Mouse (Mus musculus) heart, adult 8-10 months (tissue): ENCODE measurements around the gene Synj2. TPM values are rescaled to one million over a fixed set of nuclear protein-coding genes. Genes with fewer than 3 reads are reported as not detected.

ENCODE experiments used
- DNase-seq: peaks from one replicate; pipeline ENCODE4 v3.0.0; 2022; ENCODE audit warnings: low spot score
- total RNA-seq, 4 experiments: library from RNA; stranded (reverse); gene quantifications; 2 replicates each; pipeline ENCODE4 v1.2.4; 2022

The Synj2 gene
- total RNA-seq, 4 experiments from 2014 or later, result 59.2 to 67.8 (median 64.1) TPM

DNA sequence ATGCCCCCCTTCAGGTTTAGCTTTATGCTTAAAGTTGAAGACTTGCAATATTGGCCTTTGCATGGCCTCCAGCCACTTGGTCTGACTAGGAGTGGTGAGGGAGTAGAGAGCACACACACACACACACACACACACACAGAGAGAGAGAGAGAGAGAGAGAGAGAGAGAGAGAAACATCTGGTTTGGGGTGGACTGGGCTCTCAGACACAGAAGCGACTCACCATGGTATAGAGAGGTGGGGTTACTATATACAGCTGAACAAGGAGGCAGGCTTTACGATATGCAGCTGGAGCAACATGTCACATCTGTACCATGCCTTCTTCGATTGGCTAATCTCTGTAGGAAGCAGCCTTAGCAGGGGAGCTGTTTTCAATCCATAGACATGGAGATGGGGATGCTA, 5.4 kb upstream of the Synj2 start:
- DNase-seq, result no peak

DNA sequence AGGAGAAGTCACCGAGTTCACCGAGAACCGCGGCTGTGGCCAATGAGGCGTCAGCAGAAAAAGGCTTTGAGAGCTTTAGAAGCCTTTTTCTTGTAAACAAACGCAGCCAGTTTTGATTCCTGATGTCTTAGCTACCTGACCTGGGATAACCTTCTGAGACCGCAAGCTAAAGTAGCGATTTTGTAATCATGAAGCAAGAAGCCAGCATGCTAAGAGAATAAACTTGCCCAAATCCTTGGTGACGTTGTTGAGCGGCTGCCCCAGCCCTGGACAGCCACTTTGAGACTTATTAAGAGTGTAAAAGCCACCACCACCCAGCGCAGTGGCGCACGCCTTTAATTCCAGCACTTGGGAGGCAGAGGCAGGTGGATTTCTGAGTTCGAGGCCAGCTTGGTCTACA, 4.8 kb upstream of the Synj2 start:
- DNase-seq, result no peak

DNA sequence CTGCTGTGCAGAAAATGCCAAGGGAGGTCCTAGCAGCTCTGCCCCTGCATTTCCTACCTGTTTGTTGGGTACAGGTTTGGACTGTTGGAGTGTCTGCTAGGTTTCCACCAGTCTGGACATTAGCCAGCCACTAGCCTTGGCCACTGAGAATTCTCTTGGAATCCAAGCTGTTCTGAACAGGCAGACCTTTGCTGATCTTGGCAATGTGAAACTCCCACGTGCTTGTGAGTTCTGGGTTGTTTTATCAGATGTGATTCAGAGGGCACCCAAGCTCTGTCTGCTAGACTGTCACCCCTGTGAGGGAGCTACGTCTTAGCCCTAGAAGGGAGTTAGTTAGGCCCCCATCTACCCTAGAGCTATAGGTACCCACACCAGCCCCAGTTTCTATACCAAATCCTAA, 3.6 kb upstream of the Synj2 start:
- DNase-seq, result no peak

DNA sequence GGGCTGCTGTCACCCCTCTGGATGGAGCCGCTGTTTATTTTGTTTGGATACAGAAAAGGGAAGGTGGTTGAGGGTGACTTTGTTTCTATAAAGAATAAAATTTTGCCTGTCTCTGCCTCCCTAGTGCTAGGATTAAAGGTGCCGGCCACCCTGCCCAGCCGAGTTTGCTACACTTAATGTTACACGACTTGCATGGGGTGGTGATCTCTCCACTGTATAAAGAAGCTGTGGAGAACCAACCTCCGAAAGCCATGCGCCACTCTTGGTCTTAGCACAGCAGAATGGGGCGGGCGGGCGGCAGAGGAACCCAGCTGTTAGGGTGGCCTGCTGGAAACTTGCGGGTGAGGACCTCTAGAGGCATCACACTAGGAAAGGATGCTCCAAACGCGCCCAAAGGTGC, 1.2 kb upstream of the Synj2 start:
- no peak for DNase-seq

GRCm38 (mm10) chr17:5940792-5941191, 288 bp upstream of the Synj2 start:
- DNase-seq, result peak; percentile 58

DNA sequence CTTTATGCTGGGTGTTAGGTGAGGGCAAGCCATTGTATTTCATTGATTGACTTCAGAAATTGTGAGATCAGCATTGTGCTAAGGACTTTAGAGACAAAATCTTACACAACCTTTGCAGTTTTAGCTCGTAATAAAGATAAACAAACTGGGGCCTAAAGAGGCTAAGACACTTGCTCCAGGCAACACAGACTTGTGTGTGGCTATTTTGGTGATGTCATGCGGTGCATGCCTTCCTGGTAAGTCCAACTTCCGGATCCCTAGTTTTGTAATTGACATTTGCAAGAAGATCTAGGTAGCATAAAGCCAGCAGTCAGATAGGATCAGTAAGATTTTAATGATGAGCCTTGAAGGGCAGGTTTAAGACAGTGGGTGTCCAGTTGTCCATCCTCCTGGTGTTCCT, 1.1 kb downstream of the Synj2 start:
- DNase-seq, result no peak

DNA sequence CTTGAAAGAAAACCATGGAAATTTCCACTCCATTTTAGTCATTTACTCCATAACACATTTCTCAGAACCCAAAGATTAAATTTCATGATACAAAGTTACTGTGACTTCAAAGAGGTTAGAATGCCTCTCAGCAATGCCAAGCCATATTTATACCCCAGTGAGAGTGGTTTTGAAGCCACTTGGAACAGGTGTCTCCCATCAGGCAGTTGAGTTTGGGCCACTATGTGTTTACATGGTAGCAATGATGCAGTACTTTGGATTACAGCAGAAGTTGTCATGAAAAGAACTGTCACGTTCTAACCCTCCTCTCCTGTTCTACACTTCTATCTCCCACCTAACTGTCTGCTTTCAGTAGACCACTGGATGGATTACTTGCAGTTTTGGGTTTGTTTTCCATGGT, 2.0 kb downstream of the Synj2 start:
- no peak for DNase-seq

GRCm38 (mm10) chr17:5947039-5947438, 6.0 kb downstream of the Synj2 start:
- no peak for DNase-seq

DNA sequence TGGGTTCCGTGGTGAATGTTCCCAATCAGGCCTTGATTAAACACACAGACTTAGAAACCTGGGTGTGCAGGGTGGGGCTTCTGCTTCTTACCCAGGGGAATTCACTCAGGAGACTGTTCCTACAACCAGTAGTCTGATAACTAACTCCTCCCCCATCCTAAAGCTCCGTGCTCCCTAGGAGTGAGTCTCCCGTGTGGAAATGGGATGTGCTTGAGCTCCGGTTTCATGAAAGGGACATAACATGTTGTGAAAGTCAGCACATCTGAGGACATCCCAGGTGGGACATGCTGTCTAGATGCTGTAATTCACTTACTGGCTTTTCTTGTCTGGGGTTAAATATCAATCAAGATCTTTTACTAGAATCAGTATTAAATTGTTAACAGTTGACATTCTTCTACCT, 11.4 kb downstream of the Synj2 start:
- DNase-seq, result no peak

GRCm38 (mm10) chr17:5956350-5957000, 15.4 kb downstream of the Synj2 start:
- no peak for DNase-seq

- DNase-seq, result no peak
Observed at GRCm38 (mm10) chr17:5957097-5957496, 16.0 kb downstream of the Synj2 start.

- DNase-seq, result no peak
Observed at GRCm38 (mm10) chr17:5958229-5958628, 17.1 kb downstream of the Synj2 start.

- no peak for DNase-seq
Observed at GRCm38 (mm10) chr17:5958636-5959035, 17.6 kb downstream of the Synj2 start.

DNA sequence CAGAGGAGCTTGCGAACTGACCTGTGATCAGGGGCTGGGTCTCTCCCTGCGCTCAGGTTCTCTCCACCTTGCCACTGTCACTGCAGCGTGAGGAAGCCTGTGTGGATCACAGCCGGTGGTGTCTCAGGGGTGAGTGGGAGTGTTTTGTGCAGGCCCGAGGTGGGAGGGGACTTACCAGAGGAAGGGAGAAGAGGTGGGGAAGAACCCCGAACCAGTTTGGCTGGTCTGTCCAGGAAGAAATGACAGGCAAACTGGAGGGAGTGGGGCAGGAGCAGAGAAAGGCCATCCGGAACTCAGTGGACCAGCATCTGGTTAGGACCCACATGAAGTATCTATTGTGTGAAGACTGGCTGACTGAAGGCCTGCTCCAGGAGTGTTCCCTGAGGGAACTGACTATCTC, 18.0 kb downstream of the Synj2 start:
- no peak for DNase-seq

GRCm38 (mm10) chr17:5959802-5960201, 18.7 kb downstream of the Synj2 start:
- DNase-seq, result no peak

- DNase-seq, result no peak
Observed at GRCm38 (mm10) chr17:5963766-5964165, 22.7 kb downstream of the Synj2 start.

DNA sequence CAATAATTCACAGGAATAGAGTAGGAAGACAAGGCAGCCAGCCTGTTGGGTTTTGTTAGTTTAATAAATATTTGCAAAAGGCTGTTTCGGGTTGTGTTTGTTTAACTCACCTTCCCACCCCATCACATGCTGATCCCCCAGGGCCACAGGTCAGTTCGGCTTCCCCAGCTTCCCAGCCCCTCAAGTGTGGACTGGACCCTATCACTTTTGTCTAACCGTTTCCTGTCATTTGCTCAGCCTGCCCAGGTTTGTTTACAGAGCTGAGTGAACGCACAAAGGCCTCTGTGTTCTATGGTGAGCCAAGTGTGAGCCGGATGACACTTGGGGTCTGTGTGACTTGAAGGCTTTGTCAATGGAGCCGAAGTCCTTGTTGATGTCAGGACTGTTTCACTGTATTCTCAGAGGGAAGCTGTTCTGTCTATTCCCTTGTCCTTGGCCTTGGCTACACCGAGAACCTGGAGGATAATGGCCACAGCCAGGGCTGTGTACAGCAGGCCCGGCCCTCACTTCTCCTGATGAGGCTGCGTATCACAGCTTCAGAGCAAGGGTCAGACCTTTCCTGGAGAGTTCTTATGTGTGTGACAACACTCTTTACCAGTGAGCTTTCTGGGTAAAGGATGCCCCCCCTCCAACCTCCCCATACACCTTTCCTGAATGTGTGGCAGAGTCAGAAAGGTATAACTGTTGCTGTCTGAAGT, 24.2 kb downstream of the Synj2 start:
- no peak for DNase-seq

- DNase-seq, result no peak
Observed at GRCm38 (mm10) chr17:5966706-5967105, 25.6 kb downstream of the Synj2 start.

GRCm38 (mm10) chr17:5968562-5968961, 27.5 kb downstream of the Synj2 start:
- DNase-seq, result no peak

DNA sequence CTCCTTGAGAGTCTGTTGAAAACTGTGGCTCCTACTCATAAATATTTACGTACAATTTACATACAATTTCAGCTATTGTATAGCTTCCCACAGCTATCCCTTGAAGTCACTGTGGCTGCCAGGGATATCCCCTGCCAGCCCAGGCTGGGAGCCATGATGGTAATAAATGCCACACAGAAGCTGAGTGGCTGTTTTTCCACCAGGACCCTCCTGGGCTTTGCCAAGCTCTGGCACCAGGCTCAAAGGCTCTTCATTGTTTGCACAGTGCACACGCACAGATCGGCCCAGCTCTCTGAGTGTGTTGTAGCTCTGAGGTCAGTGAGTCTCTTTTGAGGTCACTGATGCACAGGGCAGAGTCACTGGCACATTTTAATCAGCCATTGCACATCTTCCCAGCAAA, 28.2 kb downstream of the Synj2 start:
- no peak for DNase-seq

DNA sequence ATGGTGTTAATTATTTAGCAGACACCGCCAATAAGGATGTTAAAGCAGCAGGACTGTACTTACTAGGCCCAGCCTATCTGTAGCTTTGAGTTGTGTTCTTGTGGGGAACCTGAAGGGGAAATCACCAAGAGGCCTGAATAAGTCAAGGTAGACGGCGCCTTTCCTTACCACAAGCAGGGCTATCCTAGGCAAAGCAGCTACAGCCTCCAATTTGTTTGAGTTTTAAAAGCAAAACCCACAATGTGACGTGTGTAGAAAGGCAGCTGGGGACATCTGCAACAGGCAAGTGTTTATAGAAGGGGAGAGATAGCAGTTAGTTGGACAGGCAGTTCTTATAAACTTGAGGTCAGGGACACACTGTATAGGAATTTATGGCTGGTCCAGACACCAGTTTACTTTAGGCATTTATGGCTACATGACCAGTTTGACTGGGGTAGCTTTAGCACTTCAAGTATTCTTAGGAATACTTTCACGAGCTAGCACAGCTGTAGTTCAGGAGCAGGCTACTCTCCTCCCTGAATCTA, 29.3 kb downstream of the Synj2 start:
- DNase-seq, result no peak

DNA sequence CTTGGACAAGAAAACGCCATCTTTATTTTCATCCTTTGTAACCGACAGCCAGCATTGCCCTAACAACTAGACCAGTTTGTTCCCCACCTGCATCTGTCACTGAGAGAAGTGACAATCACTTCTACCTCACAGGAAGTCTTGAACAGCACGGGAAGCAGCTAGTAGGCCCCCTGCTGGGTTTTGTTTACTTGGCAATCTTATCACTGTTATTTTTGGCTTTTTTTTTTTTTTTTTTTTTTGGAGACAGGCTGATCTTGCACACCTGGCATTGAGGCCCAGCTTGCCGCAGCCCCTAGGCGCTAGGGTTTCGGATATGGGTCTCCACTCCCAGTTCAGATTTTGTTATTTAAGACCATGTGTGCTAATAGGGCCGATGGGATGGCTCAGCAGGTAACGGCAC, 32.5 kb downstream of the Synj2 start:
- no peak for DNase-seq
